Mouse (Mus musculus) thymus, postnatal 14 days (tissue): ENCODE data around the gene Sag.
"Not testable (repeated sequence)": the region's sequence is repeated elsewhere in the genome, so short reads cannot be mapped to it uniquely, and the experiment has no call there.

Source experiments
- DNase-seq: peaks from one replicate; pipeline ENCODE4 v3.0.0; 2021

The Sag gene

GRCm38 (mm10) chr1:87825281-87825680 lies 21.8 kb downstream of the Sag start:
- no peak for DNase-seq

GRCm38 (mm10) chr1:87825991-87826390 lies 22.5 kb downstream of the Sag start:
- no peak for DNase-seq

GRCm38 (mm10) chr1:87826474-87826873 lies 23.0 kb downstream of the Sag start:
- DNase-seq: no peak

GRCm38 (mm10) chr1:87827476-87827875 lies 24.0 kb downstream of the Sag start:
- DNase-seq: not testable (repeated sequence)

- DNase-seq: peak; percentile 85
These were observed 24.7 kb downstream of the Sag start for GRCm38 (mm10) chr1:87828185-87828584.

GRCm38 (mm10) chr1:87828926-87829580 lies 25.6 kb downstream of the Sag start:
- DNase-seq: peak; percentile 38

- DNase-seq: peak; percentile 69
These were observed 26.2 kb downstream of the Sag start for GRCm38 (mm10) chr1:87829621-87830211.

- DNase-seq: no peak
These were observed 33.0 kb downstream of the Sag start for GRCm38 (mm10) chr1:87836453-87836852.

GRCm38 (mm10) chr1:87837018-87837417 lies 33.5 kb downstream of the Sag start:
- DNase-seq: no peak

GRCm38 (mm10) chr1:87840411-87841208 lies 37.1 kb downstream of the Sag start:
- no peak for DNase-seq

- peak; percentile 86 for DNase-seq
These were observed 43.5 kb downstream of the Sag start for GRCm38 (mm10) chr1:87846801-87847474.

- DNase-seq: peak; percentile 43
These were observed 44.1 kb downstream of the Sag start for GRCm38 (mm10) chr1:87847475-87848168.

- peak; percentile 59 for DNase-seq
These were observed 44.9 kb downstream of the Sag start for GRCm38 (mm10) chr1:87848237-87848996.

- DNase-seq: no peak
These were observed 45.8 kb downstream of the Sag start for GRCm38 (mm10) chr1:87849278-87849677.

- no peak for DNase-seq
These were observed 47.9 kb downstream of the Sag start for GRCm38 (mm10) chr1:87851344-87851743.

- DNase-seq: no peak
These were observed 48.8 kb downstream of the Sag start for GRCm38 (mm10) chr1:87852081-87852790.

GRCm38 (mm10) chr1:87852892-87853600 lies 49.6 kb downstream of the Sag start, which contains the start of gene Dgkd:
TSS of gene Dgkd (plus strand) at chr1:87853287.
- peak; percentile 85 for DNase-seq

- peak; percentile 64 for DNase-seq
These were observed 50.3 kb downstream of the Sag start for GRCm38 (mm10) chr1:87853601-87854361.

- no peak for DNase-seq
These were observed 50.9 kb downstream of the Sag start for GRCm38 (mm10) chr1:87854411-87854810.

- DNase-seq: peak; percentile 73
These were observed 51.4 kb downstream of the Sag start for GRCm38 (mm10) chr1:87854851-87855251.
